Mouse (Mus musculus) stomach, postnatal 0 days (tissue): ENCODE measurements around the gene Dffa.
"Not testable (repeated sequence)": the region's sequence is repeated elsewhere in the genome, so short reads cannot be mapped to it uniquely, and the experiment has no call there.

Experiments used
- CTCF ChIP-seq: IDR thresholded peaks from 2 replicates; pipeline ENCODE4 v1.5.1; 2016; ENCODE audit warnings: antibody characterized with exemption, low read depth, mild to moderate bottlenecking, moderate library complexity
- EP300 ChIP-seq: optimal IDR thresholded peaks from 2 replicates; pipeline ENCODE3; 2016; ENCODE audit warnings: antibody characterized with exemption

DNA sequence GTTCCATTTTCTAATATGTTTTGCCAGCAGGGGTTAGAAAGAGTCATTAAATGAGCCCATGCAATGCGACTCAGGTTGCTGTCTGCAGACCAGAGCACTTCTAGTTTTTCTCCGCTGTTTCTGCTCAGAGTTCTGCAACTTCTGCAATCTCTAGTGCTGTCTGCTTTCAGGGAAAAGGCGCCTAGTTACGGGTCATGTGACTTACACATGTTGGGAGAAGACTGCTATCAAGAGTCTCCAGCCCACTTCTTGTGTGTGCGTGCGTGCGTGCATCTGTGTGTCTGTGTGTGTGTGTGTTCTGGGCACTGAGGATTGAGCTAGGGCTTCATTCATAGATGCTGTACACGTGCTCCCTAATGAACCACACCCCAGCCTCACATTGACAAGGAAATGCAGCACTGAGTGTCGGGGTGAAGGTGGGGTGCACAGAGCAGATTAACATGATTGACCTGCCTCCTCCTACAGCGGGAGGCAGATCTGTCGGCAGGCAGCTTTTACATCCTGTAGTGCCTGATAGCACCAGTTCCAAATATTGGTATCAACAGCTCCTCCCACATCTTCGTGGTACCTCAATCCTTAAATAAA, 16.1 kb downstream of the Dffa start:
- TF ChIP-seq EP300, CTCF: not testable (repeated sequence)
